Mouse (Mus musculus) lung, postnatal 4 days (tissue): Measurements from ENCODE around the gene Bcar3.

Experiments used
- DNase-seq, 2 experiments: peaks; one replicate each; pipeline ENCODE4 v3.0.0; 2021

Bcar3 gene

DNA sequence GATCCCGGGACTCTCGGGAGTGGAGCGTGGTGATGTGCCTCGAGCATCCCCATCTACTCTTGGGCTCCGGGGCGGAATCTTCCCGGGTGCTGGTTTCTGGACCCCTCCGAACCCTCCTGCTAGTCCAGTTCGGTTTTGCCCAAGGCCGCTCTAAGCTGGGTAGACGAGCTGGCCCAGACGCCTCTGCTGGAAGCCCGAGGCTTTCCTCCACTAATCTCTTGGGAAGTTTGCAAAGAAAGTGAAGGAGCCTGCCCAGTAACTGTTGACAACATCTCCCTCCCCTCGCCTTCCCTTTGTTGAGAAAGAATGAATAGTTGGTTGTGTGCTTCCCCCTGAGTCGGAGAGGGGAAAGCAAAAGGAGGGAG is 126.5 kb downstream of the Bcar3 start:
- peak; percentile 57 to 59 for DNase-seq

DNA sequence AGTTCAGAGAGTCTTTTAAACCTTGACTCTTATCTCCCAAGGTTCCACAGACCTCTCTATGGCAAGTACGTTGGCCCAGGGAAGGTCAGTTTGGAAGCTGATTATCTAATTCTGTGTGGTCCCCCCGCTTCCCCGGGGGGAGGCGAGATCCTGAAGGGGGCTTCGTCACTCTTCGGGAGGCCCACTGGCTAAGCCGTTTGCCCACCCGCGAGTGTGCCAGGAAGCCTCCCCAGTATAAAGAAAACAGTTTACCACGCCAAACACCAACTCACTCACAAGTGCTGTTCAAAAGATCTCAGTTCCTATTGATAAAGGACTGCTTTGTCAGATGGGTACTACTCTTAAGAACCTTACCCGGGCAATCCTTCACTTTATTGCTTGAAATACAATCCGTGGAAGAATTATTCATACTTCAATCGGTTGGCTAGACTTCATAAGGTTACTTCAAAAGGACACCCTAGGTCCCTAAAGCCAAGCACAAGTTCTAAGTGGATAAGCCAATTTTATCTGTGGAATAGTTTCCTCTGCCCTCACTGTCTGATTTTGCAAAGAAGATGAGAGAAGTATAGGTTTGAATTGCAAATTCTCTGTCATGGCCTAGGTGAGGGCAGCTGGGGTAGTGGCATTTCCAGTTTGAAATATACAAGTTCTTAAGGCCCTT is 127.2 kb downstream of the Bcar3 start:
- DNase-seq, result no peak

DNA sequence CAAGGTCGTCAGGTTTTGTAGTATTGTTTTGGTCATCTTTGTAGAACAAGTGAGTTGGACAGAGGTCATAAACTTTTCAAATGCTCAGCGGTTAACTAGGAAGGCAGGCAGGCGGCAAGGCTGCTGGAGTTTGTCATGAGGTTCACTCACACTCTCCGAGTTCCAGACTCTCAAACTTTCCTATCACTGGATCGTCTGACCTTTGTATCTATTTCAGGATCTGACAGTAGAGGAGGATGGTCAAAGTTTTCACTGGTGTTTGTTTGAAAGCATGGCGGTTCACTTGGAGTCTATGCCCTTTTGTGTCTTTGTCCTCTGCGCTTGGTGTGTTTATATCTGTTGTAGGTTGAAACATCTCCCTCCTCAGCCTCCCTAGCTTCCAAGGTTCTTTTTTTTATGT is 127.9 kb downstream of the Bcar3 start:
- DNase-seq, result no peak

DNA sequence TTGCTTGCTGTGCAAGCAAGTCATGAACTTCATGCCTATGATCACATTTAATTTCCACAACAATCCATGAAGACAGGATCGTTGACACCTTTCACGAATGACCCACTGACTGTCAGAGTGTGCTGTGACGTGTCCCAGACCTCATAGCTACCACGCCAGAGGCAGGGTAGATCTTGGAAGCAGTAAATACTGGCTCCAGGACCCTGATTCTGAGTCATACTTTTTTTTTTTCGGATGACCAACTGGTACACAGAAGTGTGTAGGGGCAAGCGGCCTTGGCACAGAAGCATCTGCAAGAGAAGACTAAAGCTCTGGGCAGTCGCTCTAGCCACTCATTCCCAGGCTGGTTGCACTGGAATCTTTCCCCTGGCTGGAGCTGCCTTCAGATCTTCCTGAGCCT is 128.3 kb downstream of the Bcar3 start:
- peak in 1 of 2 experiments; percentile 37 for DNase-seq

DNA sequence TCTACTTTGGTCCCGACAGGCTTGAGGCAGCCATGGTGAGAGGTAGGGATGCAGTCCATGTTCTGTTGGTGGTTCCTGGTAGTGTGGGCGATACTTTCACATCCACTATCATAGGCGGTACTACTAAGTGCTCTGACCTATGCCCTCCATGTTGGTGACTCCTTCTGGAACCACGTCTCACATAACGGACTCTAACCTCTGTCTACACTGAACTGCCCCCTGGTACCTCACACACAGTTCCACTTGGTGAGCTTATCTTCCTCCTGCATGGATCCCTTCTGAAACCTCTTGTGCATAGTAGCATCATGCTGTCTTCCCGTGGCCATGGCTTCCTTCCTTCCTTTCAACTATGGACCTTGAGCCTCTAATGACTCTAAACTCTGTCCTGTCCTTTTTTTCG is 129.7 kb downstream of the Bcar3 start:
- no peak for DNase-seq

DNA sequence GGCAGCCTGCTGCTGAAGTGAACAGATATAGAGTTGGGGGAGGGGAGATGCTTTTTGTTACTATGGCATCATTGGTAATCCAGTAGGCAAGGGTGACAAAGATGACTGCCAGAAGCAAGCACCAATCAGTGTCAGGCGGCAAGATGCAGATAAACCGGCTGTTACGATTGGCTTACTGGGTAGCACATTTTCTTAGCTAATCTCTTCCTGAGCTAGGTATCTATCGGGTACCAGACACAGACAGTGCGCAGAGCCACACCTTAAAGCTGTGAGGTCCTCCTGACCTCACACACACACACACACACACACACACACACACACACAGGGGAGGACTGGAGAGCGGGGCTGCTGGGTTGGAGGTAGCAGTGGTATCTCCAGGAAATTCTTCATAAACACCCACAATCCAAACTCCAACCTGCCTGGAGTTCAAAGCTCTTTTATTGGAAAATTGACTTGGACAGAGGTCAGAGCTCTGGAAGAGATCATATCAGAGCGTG is 134.4 kb downstream of the Bcar3 start:
- no peak for DNase-seq

DNA sequence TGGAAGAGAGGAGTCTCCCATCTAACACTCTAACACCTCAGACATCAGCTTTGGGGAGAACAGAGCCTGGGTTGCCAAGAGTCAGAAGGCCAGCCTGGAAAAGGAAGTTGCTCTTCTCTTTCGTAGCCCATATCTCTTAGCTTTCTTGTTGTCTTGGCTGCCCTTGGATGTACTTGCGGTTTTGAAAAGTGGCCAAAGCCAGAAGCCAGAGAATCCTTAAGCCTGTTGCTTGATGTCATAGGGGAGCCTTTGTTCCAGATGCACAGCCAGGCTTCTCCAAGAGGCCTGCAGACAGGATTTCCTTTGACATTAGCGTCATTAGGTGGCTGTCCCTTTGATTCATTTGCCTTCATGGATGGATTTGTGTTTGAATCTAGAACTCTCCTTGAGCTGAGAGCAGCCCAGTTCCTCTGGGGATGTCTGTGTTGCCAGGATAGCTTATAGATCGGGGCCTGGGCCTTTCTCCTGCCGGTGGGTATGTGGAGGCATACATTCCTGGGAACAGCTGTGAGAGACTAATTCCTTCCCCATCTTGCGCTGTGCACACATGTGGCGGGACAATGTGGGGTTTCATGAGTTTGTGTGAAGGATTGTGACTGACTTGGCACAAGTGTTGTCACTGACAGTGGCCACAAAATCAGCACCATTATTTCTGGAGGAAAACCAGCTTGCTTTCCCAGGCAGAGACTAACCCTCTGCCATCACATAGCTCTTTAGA is 137.0 kb downstream of the Bcar3 start:
- DNase-seq, result peak; percentile 58 to 61

DNA sequence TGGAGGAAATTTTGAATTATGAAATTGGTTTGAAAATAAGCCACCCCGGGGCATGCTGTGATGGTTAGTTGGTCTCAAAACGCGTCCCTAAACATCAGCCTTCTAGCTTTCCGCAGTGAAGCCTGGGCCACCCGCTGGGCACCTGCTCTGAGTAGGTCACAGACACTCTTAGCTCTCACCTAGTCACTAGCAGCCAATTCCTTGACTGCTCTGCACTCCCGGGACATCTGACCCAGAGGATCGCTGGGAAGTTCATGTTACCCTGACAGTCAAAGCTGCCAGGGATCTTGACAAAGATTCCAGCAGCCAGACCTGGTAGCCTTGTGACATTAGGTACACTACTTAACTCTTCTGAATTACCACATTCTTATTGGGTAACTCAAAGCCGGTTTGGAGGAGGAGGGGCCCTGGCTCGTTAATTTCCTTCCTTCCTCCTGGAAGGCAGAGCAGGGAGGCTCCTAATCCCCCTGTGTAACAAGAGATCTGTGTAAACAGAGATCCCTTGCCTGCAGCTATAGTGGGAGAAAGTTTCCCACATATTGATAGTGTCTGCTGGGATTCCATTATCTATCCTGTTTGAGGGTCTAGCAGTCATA is 139.0 kb downstream of the Bcar3 start:
- peak in 1 of 2 experiments; percentile 29 for DNase-seq

DNA sequence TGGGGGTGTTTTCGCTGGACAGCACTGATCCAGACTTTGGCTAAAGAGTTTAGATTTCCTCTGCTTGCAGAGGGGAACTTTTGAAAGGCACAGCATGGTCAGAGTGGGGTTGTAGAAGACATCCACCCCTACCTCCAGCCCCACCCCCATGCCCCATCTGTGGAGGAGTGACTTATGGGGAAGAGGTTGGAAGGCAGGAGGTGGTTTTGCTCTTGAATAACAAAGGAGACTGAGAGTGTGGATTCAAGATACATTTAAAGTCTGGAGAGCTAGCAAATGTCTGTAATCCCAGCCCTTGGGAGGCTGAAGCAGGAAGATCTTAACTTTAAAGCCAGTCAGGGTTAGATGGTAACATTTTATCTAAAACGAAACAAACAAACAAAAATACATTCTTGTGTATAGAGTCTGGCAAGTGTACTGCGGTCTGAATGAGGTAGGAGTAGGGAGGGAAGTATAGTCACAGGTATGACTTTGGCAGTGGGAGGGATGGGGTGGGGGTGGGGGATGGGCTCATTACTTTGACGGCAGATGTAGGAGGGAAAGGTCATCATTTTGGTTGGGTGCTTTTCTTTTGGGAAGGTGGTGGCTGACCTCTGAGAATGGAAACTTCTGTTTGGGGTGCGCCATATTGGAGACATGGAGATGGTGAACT is 140.2 kb downstream of the Bcar3 start:
- DNase-seq, result no peak

DNA sequence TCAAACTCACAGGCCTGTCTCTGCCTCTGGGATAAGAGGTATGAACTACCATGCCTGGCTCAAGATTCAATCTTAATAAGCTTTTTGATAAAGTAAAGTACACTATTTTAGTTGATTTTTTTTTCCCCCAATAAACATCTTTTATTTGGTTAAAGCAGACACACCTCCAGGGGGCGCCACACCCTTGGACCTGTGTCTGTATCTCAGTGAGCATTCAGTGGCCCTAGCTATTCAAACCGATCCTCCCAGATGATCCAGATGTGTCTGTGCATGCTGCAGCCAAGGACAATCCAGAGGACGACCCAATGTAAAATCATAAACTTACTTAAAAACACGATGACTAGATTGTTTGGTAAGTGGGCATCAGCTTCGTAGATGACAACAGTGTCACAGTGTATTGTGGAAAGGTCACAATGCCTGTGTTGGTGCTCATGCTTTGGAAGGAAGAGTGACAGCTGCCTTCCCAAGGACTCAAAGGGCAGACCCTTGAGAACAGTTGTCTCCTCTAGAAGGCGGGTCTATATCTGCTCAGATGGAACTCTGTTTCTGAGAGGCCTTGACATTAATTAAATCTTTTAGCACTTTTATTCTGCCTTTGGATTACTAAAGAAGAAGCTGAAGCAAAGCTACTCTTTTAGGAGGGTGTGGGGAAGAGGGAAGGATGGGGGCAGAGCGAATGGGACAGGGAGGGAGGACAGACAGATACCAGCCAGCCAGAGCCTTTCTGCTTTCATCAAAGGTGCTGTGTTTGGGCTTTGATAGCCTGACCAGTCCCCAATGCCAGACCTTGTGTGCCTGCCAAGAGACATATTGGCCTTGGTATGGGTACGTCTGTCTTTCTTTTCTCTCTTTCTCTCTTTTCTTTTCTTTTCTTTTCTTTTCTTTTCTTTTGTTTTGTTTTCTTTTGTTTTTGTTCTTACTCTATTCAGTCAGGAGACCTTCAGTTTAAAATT is 141.3 kb downstream of the Bcar3 start:
- DNase-seq, result no peak

DNA sequence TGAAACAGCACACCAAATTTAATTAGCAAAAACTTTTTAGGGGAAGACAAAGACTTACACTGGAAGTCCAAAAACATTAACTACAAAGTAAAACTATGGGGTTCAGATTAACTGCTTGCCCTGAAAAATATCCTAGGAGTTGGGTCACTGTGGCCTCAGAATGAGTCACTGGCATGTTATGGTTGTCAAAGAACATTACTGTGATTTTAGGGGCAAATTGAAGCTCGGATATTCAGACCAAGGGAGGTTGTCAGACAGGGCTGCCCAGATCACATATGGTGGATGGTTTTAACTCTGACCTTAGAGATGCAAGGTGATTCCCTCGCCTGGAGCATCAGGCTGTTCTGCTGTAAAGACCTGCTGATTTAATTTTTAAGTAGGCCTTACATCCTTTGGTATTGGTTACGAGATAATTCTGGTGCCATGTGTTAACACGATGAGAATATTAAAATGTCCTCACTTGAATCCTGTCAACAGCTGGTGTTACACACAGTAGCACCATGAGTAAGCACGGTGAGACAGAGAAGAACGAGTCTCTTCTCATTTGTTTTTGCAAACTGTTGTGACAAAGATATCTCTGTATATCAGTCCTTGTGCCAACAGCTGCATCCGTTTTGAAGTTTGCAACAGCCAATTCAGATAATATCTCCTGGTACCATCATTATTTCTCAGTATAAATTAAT is 144.3 kb downstream of the Bcar3 start:
- DNase-seq, result no peak

DNA sequence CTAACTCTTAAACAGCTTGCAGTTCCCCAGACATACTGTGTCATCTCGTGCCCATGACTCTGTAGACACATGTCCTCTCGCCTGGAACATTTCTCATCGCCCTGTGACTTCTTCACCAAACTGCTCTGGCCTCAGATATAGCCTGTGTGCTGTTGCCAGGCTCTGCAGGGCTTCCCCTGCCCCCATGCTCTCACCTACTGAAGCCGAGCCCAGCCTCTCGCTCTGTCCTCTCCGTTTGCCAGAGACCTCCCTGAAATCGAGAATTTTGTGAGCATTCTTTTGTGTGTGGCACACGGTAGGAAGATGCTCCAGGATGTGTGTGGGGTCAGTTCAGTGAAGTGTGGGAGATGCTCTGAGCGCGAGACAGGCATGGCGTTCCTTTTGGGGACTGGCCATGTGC is 151.8 kb downstream of the Bcar3 start:
- no peak for DNase-seq

DNA sequence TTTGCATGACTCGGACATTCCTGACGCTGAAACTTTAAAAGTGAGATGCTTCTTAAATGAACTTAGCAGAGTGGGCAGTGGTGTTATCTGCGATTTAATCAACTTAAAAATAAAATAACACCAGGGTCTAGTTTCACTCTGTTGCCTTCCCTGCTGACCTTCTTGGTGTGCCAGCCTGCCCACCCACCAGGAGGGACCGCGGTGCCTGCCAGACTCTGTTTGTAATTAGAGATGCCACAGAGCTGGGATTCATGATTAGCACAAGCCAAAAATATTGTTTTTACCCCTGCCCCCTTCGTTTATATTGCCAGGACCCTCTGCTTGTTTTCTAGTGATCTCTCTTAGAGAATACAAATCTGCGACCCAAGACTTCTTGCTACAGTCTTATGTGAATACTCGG is 152.7 kb downstream of the Bcar3 start:
- DNase-seq, result no peak

DNA sequence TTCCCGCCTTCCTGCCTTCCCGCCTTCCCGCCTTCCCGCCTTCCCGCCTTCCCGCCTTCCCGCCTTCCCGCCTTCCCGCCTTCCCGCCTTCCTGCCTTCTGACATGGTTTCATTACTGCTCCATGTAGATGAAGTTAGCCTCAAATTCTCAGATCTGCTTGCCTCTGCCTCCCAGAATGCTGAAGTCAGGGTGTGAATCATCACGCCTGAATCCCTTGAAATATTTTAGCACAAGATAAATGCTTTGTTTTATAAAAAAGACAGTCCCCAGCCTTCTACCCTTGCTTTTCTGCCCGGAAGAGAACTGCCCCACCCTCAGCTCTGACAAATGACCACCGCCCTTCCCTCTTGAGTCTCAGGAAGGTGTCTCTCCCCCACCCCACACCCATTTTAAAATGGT is 154.3 kb downstream of the Bcar3 start:
- DNase-seq, result no peak

DNA sequence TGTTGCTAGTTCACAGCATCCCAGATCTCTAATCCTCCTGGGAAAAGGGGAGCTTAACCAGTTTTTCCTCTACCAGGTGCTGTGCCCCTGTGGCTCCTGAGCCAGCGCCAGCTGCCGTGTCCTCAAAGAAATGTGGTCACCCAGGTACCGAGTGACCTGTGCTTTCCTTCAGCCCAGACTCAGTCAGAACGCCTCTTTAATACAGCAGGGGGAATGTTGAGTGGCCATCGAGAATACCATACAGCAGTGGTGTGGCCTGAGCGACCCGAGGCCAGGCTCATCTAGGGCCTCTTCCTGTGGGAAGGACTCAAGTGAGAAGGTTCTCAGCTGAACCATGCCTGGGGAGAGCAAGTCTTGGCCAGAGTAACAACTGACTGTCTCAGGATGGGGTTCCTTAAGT is 156.1 kb downstream of the Bcar3 start:
- peak in 1 of 2 experiments; percentile 37 for DNase-seq

DNA sequence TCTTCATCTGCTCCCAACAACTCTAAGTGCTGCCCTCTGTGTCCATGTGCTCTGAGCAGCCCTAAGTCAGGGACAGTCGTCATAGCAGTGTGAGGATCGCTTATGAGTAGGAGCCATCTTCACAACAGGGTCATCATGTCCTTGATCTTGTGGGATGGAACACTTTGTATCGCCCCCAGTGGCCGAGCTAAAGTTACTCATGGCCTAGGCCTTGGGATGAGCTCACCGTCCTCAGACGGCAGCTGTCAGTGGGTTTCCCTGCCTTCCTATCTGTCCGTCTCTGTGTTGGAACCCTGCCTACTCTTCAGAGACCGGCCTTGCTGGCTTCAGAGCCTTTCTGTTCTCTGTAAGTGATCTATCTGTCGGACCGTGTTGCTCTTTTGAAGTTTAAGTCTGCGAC is 159.9 kb downstream of the Bcar3 start:
- DNase-seq, result no peak

DNA sequence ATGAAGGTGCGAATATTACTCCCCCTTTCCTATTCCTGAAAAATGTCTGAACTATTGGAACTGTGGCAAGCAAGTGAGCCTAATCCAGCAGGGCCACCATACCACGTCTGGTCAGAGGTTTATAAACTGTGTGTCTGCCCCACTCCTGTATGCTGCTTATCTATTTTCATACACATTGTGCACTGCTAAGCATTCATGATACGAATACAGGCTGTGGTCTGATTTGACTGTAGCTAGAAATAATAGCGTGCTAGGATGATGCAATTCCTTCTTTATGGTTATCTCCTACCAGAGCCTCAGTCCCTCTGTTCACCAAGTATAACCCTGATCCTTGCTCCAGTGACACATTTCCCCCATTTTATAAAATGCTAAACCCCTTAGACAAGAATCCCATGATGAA is 162.2 kb downstream of the Bcar3 start:
- DNase-seq, result no peak

DNA sequence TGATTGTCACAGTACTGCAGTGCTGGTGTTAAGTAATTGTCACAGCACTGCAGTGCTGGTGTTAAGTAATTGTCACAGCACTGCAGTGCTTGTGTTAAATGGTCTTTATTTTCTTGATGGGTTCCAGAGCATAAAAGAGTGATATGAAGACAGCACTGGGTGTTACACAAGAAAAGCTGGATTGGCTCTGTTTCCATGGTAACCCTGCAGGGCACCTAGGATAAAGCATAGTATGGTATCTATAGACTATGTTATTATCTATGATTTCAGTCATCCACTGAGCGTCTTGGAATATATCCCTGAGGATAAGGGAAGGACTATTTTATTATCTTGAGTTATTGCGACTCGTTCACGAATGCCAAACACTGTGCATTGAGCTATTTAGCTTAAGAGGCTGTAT is 162.9 kb downstream of the Bcar3 start:
- DNase-seq, result no peak

DNA sequence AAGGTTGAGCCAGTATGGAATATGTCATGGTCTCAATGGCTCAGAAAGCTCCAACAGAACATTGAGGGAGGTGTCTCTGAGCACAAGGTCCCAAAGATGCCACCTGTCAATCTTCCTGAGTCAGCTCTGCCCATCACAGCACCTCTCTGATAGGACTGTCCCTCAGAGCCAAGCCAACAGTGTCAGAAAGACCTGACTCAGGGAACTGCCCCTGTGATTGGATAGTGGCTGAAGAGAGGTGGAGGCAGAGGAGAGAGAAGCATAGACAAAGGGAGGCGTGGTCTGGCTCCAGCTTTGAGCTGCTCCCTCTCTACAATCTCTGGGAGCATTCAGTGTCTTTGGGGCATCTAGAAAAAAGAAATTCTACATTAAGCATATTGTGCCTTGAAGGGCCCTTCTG is 163.8 kb downstream of the Bcar3 start:
- DNase-seq, result no peak

DNA sequence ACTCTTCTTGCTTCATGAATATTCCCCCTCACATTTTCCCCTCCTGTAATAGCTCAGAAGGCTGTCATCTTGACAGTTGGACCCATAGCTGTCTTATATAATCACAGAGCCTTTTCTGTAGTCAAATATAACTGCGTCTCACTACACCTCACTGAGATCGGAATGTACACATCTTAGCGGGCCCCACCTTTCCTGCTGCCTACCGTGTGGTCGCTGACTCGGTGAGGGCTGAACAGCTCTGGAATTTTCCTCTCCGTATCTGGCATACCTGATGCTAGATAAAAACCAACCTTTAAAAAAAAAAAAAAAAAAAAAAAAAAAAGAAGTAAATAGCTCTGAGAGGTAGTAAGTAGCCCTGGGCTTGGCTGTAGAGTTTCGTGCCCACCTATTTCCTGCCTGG is 164.8 kb downstream of the Bcar3 start:
- DNase-seq, result peak; percentile 17 to 69

DNA sequence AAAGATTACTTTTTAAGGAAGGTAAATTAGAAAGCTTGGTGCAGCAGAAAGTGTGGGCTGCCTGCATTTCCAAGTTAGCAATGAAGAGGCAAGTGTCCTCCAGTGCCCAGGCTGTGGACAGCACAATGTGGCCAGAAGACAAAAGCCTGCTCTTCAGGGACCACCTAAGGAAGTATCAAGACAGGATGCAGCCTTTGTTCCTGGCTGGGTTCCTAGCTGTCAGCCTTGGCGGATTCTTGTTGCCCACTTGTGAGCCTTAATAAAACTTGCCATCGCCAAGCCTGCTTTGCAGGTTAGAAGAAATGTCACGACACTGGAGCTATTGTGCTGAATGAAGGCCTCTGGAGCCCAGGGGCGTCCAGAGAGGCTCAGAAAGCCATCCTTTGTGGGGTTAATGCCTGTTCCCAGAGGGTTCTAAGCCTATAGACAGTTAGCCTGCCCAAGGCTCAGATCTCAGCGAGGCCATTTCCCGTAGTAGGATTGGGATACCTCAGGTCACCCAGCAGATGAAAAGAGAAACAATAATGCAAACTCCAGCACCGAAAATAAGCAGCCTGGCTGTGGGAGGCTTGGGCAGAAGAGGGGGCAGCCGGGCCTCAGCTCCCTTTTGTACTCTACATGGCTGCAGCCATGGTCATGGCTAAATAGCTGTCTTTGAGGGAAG is 167.0 kb downstream of the Bcar3 start:
- no peak for DNase-seq
